Mouse (Mus musculus) urinary bladder, postnatal 36 days (tissue): ENCODE results near the gene Ecsit.
A peak's percentile ranks its signal among the peaks of the same experiment; 100 is the strongest.

Source experiments
- DNase-seq, 2 experiments: peaks; one replicate each; pipeline ENCODE4 v3.0.0; 2022; ENCODE audit warnings: low spot score in 2 of 2, mixed read lengths in 1 of 2

The Ecsit gene

DNA sequence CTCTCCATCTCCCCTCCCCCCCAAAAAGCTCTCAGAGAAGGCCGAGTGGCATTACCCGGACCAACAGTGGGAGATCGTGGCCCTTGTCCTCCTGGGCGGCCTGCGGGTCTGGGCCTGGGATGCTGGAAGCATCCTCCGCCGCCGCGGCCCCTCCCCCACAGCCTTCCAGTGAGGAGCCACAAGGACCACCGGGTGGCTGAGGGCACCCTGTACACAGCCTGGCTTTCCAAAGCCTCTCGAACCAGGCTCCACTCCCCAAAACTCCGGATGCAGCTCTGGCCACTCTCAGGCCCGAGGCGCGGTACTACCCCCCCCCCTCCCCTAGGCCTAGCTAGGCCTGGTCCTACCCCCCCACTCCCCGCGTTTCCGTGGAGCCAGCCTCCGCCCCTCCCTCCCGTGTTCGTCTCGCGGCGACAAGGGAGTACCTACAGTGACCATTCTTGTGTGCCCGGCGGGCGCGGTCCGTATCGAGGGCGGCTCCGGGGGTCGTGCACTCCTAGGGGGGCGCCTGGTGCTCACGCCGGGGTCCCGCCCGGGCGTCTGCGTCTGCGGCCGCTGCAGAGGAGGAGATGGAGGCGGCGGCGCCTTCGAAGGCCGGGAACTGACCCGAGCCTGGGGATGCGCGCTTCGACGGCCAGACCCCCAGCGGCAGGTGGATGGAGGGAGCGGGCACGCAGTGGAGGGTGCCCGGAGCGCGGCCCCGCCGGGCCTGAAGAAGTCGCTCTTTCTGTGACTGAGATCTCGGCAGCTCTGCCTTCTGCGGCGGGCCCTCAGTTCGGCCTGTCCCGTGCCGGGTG, 33.9 kb downstream of the Ecsit start:
- no peak for DNase-seq

DNA sequence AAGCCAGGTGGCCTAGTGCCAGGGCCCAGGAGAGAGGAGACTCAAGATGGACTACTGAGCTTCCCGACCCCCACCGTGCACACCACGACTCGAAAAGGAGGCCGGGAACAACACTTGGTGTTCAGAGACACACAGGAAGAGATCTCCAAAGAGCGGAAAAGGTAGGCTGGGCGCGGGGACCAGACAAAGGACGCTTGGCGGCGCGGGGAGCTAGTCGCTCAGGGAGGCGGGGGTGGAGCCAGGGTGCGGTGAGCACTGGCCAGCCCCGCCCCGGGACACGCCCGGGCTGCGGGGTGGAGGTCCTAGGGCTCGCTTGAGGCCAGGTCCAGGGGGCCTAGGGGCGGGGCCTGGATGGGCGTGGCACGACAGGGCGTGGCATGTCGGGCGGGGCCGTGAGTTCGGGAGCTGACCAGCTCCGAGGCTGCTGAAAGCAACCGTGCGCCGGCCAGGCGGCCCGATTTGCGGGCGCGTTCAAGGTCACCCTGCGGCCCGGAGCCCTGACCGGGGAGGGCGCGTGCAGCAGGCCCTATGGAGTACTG, 34.8 kb downstream of the Ecsit start:
- peak; percentile 15 to 28 for DNase-seq

DNA sequence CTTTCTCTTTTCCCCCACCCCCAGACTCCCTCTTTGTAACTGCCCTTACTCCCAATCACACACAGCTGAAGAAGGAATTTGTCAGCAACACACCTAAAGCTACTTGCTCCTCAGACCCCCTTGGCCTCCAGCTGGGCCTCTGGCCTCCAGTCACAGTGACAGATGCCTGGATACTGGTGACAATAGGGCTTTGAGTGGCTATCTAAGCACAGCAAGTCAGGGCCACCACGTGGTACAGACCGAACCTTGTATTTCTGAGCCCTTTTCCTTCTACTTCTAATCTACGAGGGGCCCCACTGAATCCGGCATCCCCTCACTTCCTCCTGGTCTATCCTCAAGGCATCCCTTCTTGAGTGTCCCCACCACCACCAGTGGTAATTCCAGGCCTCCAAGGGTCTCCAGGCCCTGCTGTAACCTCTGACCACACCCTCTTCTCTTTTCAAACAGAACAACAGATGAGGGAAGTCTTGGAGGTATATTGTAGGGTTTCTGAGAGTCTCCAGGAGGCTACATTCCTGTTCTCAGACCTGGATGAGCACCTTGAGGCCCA, 35.4 kb downstream of the Ecsit start:
- DNase-seq, result no peak

DNA sequence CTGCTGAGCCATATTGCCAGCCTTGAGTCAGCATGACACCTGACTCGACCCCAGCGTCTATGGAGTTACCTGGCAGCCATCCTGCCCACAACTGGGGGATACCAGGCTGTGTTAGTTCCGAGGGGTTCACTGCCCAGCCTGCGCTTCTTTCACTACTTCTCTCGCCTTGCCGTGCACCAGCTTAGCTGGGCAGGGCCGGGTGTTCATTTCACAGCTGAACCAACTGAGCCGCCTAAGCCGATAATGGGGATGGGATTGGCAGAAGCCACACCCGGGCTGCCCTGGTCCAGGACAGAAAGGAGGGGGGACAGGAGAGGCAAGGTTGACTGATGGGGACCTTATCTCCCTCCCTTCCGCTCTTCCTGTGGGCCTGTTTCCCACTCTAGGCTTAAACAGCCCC, 35.9 kb downstream of the Ecsit start:
- DNase-seq, result no peak

DNA sequence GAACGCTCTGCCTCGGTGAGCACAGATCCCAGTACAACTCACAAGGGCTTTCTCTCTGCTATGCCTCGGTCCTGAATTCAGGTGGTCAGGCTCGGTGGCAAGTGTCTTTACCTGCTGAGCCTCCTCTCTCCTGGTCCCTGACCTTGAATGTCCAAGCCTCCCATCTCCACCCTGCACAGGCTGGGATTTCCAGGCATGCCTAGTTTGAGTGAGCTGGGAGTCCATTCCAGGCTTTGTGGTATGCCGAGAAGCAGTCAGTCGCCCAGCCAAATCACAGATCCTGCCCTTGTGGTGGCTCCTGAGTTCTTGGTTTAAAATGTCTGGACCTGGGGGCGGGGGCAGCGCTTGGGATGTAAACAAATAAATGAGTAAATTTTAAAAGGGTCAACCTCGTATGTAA, 37.9 kb downstream of the Ecsit start:
- DNase-seq, result no peak

DNA sequence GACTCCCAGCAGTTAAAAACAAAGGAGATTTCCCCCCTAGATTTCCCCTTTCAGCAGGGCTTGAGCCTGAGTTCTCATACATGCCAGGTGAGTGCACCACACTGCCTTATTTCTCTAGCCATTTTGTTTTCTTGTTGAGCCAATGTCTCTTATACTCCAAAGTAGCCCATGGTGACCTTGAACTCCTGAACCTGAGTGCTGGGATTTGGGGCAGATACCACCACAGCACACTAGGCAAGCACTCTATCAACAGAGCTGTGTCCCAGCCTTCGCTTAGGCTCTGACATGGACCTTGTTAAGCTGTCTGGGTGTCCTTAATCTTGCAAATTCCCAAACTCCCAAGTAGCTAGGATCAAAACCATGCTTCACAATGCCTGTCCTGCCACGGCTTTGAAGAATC, 43.4 kb downstream of the Ecsit start:
- DNase-seq, result no peak

DNA sequence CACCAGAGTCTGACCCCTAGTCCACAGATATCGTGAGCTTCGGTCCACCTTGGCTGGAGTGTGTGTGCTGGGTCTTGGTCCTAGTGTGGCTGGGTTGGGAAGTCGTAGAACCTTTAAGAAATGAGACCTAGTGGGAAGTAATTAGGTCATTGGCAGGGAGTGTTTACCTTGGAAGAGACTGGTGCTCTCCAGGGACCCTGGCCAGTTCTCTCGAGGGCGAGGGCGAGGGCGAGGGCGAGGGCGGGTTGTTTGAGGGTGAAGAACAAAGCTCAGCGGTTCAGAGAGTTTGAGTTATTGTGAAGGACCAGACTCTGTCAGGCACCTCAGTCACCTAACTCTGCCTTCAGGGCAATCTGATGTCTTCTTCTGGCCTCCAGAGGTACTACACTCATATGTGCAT, 47.4 kb downstream of the Ecsit start:
- no peak for DNase-seq

DNA sequence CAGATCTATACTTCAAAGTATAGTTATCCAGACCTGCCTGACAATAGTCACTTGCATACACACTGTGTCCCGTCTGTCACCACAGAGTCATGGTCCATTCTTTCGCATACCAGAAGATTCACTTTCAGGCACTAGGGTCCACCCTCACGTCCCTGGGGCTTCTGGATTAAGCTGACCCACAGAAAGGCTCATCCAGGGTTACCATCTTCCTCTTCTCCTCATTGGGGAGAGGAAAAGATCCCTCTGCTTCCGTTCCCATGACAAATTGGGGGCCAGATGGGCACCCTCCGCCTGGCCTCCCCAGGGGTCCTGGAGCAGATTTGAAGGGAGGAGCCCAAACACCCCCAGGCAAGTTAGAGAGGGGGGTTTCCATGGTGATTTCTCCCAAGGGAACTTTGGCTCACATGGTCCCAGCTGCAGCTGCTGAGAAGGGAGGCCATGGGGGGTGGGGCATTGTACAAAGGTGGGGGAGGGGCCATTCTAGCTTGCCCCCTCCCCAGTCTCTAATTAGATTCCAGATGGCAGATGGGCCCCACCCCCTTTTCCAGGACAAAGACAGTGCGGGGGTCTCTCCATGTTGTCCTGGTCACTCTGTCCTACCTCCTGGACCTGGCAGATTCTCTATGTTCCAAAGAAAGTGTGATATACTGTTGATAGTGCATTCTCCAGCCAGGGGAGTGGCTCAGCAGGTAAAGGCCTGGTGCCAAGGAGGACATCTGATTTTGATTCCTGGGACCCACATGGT, 49.8 kb downstream of the Ecsit start:
- no peak for DNase-seq

DNA sequence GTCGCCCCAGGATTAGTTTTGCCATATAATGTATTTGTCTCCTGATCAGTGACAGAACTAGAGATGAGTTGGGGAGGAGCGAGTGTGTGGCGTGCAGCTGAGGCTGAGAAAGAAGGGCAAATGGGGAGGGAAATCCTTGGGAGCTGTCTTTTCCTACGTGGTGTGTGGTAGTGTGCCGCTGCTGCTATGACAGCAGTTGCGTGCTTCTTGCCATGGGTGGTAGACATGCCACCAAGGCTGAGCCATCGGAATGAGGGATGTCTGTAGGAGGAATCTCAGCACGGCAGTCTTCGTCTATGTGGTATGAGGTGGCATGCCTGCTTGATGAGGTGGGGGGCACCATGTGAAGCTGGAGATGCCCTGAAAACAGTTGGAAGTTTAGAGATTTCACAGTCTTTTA, 54.9 kb downstream of the Ecsit start:
- DNase-seq, result no peak

DNA sequence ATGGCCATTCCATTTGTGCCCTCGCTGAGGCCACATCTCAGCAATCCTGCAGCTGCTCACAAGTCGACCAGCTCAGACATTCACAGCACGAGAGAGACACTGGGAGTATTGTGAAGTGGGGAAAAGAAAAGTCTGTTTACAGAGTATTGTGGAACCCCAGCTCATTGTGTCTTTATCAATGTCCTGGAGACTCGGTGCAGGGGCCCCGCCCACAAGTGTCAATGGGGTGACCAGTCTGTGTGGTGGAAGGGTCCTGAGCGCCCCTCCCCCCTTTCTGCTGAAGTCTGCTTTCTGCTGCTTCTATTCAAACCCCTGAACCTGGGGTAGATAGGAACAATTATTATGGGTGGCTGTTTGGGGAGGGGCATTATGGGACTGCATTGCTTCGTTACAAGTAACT, 56.8 kb downstream of the Ecsit start:
- no peak for DNase-seq

DNA sequence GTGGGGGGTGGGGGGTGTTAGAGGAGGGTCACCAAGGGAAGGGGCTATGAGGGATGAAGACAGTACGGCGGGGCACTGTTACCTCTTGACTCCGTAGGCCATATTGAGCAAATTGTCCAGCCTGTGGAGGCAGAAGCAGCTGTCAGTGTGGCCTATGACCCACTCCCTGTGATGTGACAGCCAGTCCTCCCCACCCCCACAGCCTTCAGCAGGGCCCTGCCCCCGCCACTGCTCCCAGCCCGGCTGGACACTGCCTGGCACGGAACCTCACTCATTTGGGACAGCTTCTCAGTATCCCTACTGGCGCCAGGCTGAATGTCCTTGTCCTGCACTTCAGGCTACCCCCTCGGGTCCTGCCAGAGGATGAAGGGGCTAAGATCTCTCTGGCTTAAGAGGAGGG, 60.6 kb downstream of the Ecsit start:
- no peak for DNase-seq
